Mouse (Mus musculus) lung, postnatal 0 days (tissue): Measurements from ENCODE around the gene Pmp22. TPM values are rescaled to one million over a fixed set of nuclear protein-coding genes. Genes with fewer than 3 reads are reported as not detected.

ENCODE experiments used
- ATAC-seq: fragments of 200-750 bp; cut with Nextera tagmentation; 2 replicates; pipeline ENCODE4 v1.8.0; 2017; ENCODE audit warnings: moderate library complexity
- DNase-seq: peaks from one replicate; pipeline ENCODE4 v3.0.0-alpha.2; 2016; ENCODE audit warnings: low spot score
- H3K27ac ChIP-seq: fragments of 300-500 bp; sonication (generic); 2 replicates; pipeline ENCODE4 v1.5.1; 2014; ENCODE audit warnings: antibody characterized with exemption, mild to moderate bottlenecking, low read length, mixed read lengths
- H3K27me3 ChIP-seq: fragments of 300-500 bp; sonication (generic); replicated peaks from 2 replicates; pipeline ENCODE4 v1.6.1; 2014; ENCODE audit warnings: low read length, mixed read lengths; ENCODE audit not compliant: insufficient read depth
- H3K36me3 ChIP-seq: fragments of 300-500 bp; sonication (generic); 2 replicates; pipeline ENCODE4 v1.6.1; 2014; ENCODE audit warnings: low read length, mixed read lengths; ENCODE audit not compliant: insufficient read depth
- H3K4me1 ChIP-seq: fragments of 300-500 bp; sonication (generic); 2 replicates; pipeline ENCODE4 v1.6.1; 2014; ENCODE audit warnings: antibody characterized with exemption, low read depth, low read length, mixed read lengths; ENCODE audit not compliant: insufficient read depth
- H3K4me2 ChIP-seq: fragments of 300-500 bp; sonication (generic); replicated peaks from 2 replicates; pipeline ENCODE4 v1.6.1; 2014; ENCODE audit warnings: low read depth, mild to moderate bottlenecking, low read length, moderate library complexity, mixed read lengths
- H3K4me3 ChIP-seq: fragments of 300-500 bp; sonication (generic); 2 replicates; pipeline ENCODE4 v1.5.1; 2014; ENCODE audit warnings: low read depth, low read length
- H3K9ac ChIP-seq: fragments of 300-500 bp; sonication (generic); replicated peaks from 2 replicates; pipeline ENCODE4 v1.6.1; 2014; ENCODE audit warnings: low read depth, mild to moderate bottlenecking
- H3K9me3 ChIP-seq: fragments of 300-500 bp; sonication (generic); 2 replicates; pipeline ENCODE4 v1.6.1; 2016; ENCODE audit warnings: low read length, mixed read lengths
- CTCF ChIP-seq: IDR thresholded peaks from 2 replicates; pipeline ENCODE4 v1.5.1; 2016; ENCODE audit warnings: antibody characterized with exemption, mild to moderate bottlenecking
- EP300 ChIP-seq: IDR thresholded peaks from 2 replicates; pipeline ENCODE4 v1.6.1; 2016; ENCODE audit warnings: antibody characterized with exemption, mild to moderate bottlenecking, control low read depth
- WGBS: fragments of 180-500 bp; shearing (Covaris S2); extraction: QIAGEN DNeasy Blood & Tissue Kit; methylation state at CpG from one replicate; pipeline ENCODE4 v1.1.7; 2014; 5-methylcytosine and 5-hydroxymethylcytosine counted together
- polyA plus RNA-seq: library from polyadenylated mRNA; unstranded; fragments of >200 nt; fragmentation: Nextera tagmentation; extraction: Ambion mirVana; gene quantifications from 2 replicates; pipeline ENCODE4 v1.2.1, GENCODE M21; 2015

Pmp22 gene
- polyA plus RNA-seq, 1 experiment from 2014 or later, result 539 TPM

- WGBS, result 15% methylated on average over 1 of the region's 1 CpGs
- Histone ChIP-seq H3K27ac (no peak overlapping the region), H3K4me3 (no peak overlapping the region), H3K27me3 (no peaks in the 10 kb centered on the region), H3K9ac (no peak overlapping the region), H3K9me3 (no peaks in the 10 kb centered on the region), H3K4me1 (no peaks in the 10 kb centered on the region; the same call in 1 of the 2 replicates), H3K36me3 (no peaks in the 10 kb centered on the region), H3K4me2 (no peak overlapping the region)
- ATAC-seq (no peak), DNase-seq (peak; percentile 68)
- TF ChIP-seq CTCF, result peak; percentile 78
- no peak for TF ChIP-seq EP300
These were observed 43.2 kb downstream of the Pmp22 start for GRCm38 (mm10) chr11:63171977-63172376.

DNA sequence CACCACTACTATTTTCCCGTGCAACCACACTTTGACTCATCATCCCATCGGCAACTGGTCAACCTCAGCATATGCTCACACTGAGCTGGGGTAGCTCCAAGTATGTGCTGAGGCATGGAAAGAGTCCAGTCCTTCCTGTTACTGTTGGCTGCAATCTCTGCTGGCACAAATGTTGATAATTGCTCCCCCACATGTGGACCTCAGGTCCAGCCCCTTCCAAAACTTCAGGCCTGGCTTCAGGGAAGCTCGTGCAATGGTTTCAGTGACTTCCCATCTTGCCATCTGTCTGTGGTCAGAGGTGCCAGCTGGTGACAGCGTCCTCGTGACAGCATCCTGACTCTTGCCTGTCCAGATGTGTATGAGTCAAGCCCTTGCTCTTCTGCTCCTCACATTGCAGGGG, 44.8 kb downstream of the Pmp22 start:
- Histone ChIP-seq H3K27ac (no peak overlapping the region), H3K36me3 (no peaks in the 10 kb centered on the region), H3K4me2 (no peak overlapping the region), H3K9ac (no peak overlapping the region), H3K9me3 (no peaks in the 10 kb centered on the region), H3K4me1 (no peaks in the 10 kb centered on the region; the same call in 1 of the 2 replicates), H3K27me3 (no peaks in the 10 kb centered on the region), H3K4me3 (no peak overlapping the region)
- 65% methylated on average over 5 of the region's 5 CpGs for WGBS
- no peak for TF ChIP-seq CTCF
- no peak for TF ChIP-seq EP300
- ATAC-seq (no peak), DNase-seq (no peak)

- H3K27me3 ChIP-seq, result no peaks in the 10 kb centered on the region
These were observed 46.5 kb downstream of the Pmp22 start for GRCm38 (mm10) chr11:63175302-63175701.

GRCm38 (mm10) chr11:63176416-63176815, 47.6 kb downstream of the Pmp22 start:
- no peaks in the 10 kb centered on the region for H3K36me3 ChIP-seq
- no peaks in the 10 kb centered on the region for H3K27me3 ChIP-seq
- no peaks in the 10 kb centered on the region for H3K4me1 ChIP-seq
- WGBS, result 74% methylated on average over 7 of the region's 7 CpGs
- DNase-seq, result no peak
- H3K9ac ChIP-seq, result no peak overlapping the region
- no peak for TF ChIP-seq CTCF
- no peak for TF ChIP-seq EP300
- no peak overlapping the region for H3K4me3 ChIP-seq
- ATAC-seq, result no peak
- no peaks in the 10 kb centered on the region for H3K9me3 ChIP-seq
- no peak overlapping the region for H3K4me2 ChIP-seq
- H3K27ac ChIP-seq, result no peak overlapping the region

More at GRCm38 (mm10) chr11:63175302-63175701, 46.5 kb downstream of the Pmp22 start:
- ATAC-seq, result no peak
- H3K9me3 ChIP-seq, result no peaks in the 10 kb centered on the region
- no peak overlapping the region for H3K4me3 ChIP-seq
- TF ChIP-seq CTCF, result peak; percentile 62
- TF ChIP-seq EP300, result no peak
- H3K4me2 ChIP-seq, result no peak overlapping the region
- DNase-seq, result peak; percentile 62
- H3K9ac ChIP-seq, result no peak overlapping the region
- H3K27ac ChIP-seq, result no peak overlapping the region
- no peaks in the 10 kb centered on the region for H3K4me1 ChIP-seq
- WGBS, result 39% methylated on average over 3 of the region's 3 CpGs
- no peaks in the 10 kb centered on the region for H3K36me3 ChIP-seq

DNA sequence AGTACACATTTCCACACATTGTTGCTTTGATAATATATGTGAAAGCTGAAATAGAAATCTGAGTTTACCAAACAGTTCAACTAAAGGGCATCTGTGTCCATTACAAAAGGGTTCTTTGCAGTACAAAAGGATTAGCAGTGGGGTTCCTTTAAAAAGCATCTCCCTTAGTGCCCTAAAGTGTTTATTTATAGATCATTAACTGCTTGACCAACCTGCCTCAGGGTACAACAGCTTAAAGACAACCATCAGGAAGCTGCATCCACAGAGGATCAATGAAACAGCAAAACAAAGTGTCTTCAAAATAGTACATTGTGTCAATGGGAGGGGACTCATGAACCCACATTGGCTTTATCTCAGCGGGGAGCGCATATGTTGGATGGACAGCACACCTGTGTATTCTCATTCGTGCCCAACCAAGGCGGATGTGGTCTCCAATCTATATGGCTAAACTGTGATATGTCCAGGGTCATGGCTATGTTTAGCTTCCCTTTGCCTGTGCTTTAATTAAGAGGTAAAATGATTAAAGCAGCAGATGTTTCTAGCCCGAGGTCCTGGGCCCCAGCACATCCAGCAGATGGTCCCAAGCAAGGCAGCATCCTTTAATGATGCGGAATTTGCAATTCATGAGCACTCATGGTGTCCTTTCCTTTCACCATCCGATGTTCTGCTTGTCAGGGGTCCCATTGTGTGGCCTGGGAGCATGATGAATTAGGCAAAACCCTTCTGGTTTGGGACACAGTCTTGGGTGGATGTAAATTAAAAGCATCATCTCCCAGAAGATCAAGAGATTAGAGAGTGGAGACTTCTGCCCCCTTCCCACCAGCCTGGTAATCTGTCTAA, 51.7 kb downstream of the Pmp22 start:
- DNase-seq (no peak), ATAC-seq (no peak)
- H3K9ac ChIP-seq, result no peak overlapping the region
- 79% methylated on average over 7 of the region's 7 CpGs for WGBS
- H3K36me3 ChIP-seq, result no peaks in the 10 kb centered on the region
- TF ChIP-seq EP300 (no peak), CTCF (no peak)
- no peak overlapping the region for H3K27ac ChIP-seq
- no peak overlapping the region for H3K4me2 ChIP-seq
- no peak overlapping the region for H3K4me3 ChIP-seq
- H3K27me3 ChIP-seq, result no peaks in the 10 kb centered on the region
- H3K4me1 ChIP-seq, result no peaks in the 10 kb centered on the region
- H3K9me3 ChIP-seq, result no peaks in the 10 kb centered on the region

DNA sequence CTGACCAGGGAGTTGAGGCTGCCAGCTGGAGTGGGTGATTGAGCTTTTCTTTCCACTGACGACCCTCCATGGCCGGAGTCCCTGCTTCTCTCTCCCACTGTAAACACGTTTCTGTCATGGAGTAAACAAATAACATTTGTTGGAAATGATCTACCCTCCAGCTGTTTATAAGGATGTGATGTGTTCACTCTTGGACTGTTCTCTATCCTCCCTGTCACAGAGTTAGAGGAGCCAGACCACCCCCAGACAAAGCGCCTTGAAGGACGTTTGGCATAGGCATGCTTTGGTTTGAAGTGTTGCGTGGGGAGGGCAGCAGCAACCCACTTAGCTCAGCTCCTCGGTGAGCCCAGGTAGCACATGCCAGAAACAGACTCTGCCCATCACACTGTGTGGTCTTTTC, 60.0 kb downstream of the Pmp22 start:
- Histone ChIP-seq H3K4me1 (no peaks in the 10 kb centered on the region), H3K27me3 (no peaks in the 10 kb centered on the region), H3K4me3 (no peak overlapping the region), H3K9ac (no peak overlapping the region), H3K4me2 (no peak overlapping the region), H3K36me3 (no peaks in the 10 kb centered on the region), H3K9me3 (no peaks in the 10 kb centered on the region), H3K27ac (no peak overlapping the region)
- DNase-seq, result no peak
- ATAC-seq, result peak; percentile 30; the same call in 1 of the 2 replicates
- no peak for TF ChIP-seq EP300
- TF ChIP-seq CTCF, result no peak
- 39% methylated on average over 7 of the region's 7 CpGs for WGBS
